Mouse (Mus musculus) hindbrain, embryonic 13.5 days (tissue): ENCODE measurements at regions not wholly inside any gene's neighbourhood (a gene's known extent, or its start where the extent isn't known, plus 50 kb on each side); places are given as distances from the start of the nearest gene placed in this dataset.
"Not testable (repeated sequence)": the region's sequence is repeated elsewhere in the genome, so short reads cannot be mapped to it uniquely, and the experiment has no call there.

Experiments
- ATAC-seq: fragments of 200-750 bp; cut with Nextera tagmentation; 2 replicates; pipeline ENCODE4 v1.8.0; 2017; ENCODE audit warnings: moderate TSS enrichment; ENCODE audit not compliant: low FRiP score
- H3K27ac ChIP-seq: fragments of 300-500 bp; sonication (generic); 2 replicates; pipeline ENCODE4 v1.5.1; 2015; ENCODE audit warnings: inconsistent platforms, mild to moderate bottlenecking, moderate library complexity
- H3K27me3 ChIP-seq: fragments of 300-500 bp; sonication (generic); 2 replicates; pipeline ENCODE4 v1.6.1; 2015; ENCODE audit warnings: mild to moderate bottlenecking, inconsistent platforms
- H3K36me3 ChIP-seq: fragments of 300-500 bp; sonication (generic); 2 replicates; pipeline ENCODE4 v1.6.1; 2015; ENCODE audit warnings: mild to moderate bottlenecking, inconsistent platforms
- H3K4me1 ChIP-seq: fragments of 300-500 bp; sonication (generic); replicated peaks from 2 replicates; pipeline ENCODE4 v1.6.1; 2015; ENCODE audit warnings: inconsistent platforms
- H3K4me2 ChIP-seq: fragments of 300-500 bp; sonication (generic); 2 replicates; pipeline ENCODE4 v1.6.1; 2015; ENCODE audit warnings: inconsistent platforms, mild to moderate bottlenecking, moderate library complexity
- H3K4me3 ChIP-seq: fragments of 300-500 bp; sonication (generic); 2 replicates; pipeline ENCODE4 v1.5.1; 2015; ENCODE audit warnings: mild to moderate bottlenecking, inconsistent platforms
- H3K9ac ChIP-seq: fragments of 300-500 bp; sonication (generic); 2 replicates; pipeline ENCODE4 v1.6.1; 2015; ENCODE audit warnings: mild to moderate bottlenecking, inconsistent platforms
- H3K9me3 ChIP-seq: fragments of 300-500 bp; sonication (generic); 2 replicates; pipeline ENCODE4 v1.6.1; 2016; ENCODE audit warnings: inconsistent platforms
- WGBS: fragments of 180-500 bp; shearing (Covaris S2); methylation state at CpG from one replicate; pipeline ENCODE4 v1.1.7; 2015; 5-methylcytosine and 5-hydroxymethylcytosine counted together

DNA sequence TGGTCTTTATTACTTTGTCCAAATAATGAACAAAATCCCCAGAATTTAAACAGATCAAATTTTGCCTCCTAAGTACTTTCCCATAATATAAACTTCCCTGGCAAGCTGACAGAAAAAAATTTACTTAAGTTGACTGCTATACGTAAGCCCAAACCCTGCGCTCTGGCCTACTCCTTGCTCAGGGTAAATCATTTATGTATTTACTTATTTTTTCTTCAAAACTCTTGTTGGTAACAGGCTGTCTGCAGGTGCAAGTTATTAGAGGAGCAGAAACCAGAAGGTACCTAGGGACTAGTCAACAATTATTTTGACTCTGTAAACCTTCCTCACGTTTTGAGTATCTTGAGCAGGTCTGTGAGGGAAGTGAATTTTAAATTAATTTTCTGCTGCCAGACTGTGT is 2615.7 kb downstream of the Poteg start:
- ATAC-seq, result no peak
- Histone ChIP-seq H3K9ac (no peak overlapping the region), H3K27ac (no peak overlapping the region), H3K4me2 (no peak overlapping the region), H3K4me3 (no peak overlapping the region), H3K36me3 (no peaks in the 10 kb centered on the region), H3K27me3 (no peaks in the 10 kb centered on the region), H3K4me1 (no peaks in the 10 kb centered on the region), H3K9me3 (no peaks in the 10 kb centered on the region)
- WGBS, result 84% methylated on average over 3 of the region's 3 CpGs

DNA sequence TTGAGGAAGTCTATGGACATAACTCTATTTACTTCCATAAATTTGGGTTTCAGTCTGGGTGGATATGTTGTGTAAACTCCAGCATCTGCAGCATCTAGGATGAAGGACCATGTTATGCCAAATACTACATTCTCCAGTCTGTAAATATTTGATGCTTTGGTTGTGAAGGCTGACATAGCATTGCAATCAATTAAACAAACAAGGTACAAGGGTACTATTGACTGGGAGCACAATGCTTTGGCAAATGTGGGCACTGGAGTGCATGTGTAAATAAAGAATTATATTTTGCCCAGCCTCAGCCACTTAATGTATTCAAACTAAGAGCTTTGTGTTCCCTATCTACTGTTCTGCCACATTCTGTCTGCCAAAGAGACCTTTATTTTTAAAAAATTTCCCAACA is 2630.3 kb downstream of the Poteg start:
- no peak overlapping the region for H3K27ac ChIP-seq
- no peak for ATAC-seq
- no peak overlapping the region for H3K4me3 ChIP-seq
- no peaks in the 10 kb centered on the region for H3K27me3 ChIP-seq
- no peak overlapping the region for H3K9ac ChIP-seq
- H3K4me2 ChIP-seq, result no peak overlapping the region
- H3K9me3 ChIP-seq, result no peaks in the 10 kb centered on the region
- no peaks in the 10 kb centered on the region for H3K36me3 ChIP-seq
- no peaks in the 10 kb centered on the region for H3K4me1 ChIP-seq

- ATAC-seq, result no peak
- no peak overlapping the region for H3K9ac ChIP-seq
- H3K4me2 ChIP-seq, result no peak overlapping the region
- H3K4me3 ChIP-seq, result no peak overlapping the region
- no peaks in the 10 kb centered on the region for H3K4me1 ChIP-seq
- WGBS, result 80% methylated on average over 3 of the region's 3 CpGs
- H3K36me3 ChIP-seq, result no peaks in the 10 kb centered on the region
- no peak overlapping the region for H3K27ac ChIP-seq
- H3K27me3 ChIP-seq, result no peaks in the 10 kb centered on the region
- no peaks in the 10 kb centered on the region for H3K9me3 ChIP-seq
Measured at GRCm38 (mm10) chr8:30127766-30128165, 2680.3 kb downstream of the Poteg start.

- H3K36me3 ChIP-seq, result no peaks in the 10 kb centered on the region
- no peak overlapping the region for H3K27ac ChIP-seq
- H3K27me3 ChIP-seq, result no peaks in the 10 kb centered on the region
- 64% methylated on average over 6 of the region's 6 CpGs for whole genome bisulfite sequencing
- no peak for ATAC-seq
- H3K9ac ChIP-seq, result no peak overlapping the region
- no peak overlapping the region for H3K4me3 ChIP-seq
- H3K9me3 ChIP-seq, result no peaks in the 10 kb centered on the region
- peaks cover 9% of the 10 kb centered on the region; the same call in 1 of the 2 replicates for H3K4me1 ChIP-seq
- no peak overlapping the region for H3K4me2 ChIP-seq
Measured at GRCm38 (mm10) chr8:30134999-30135398, 2687.5 kb downstream of the Poteg start.

- WGBS, result 73% methylated on average over 2 of the region's 2 CpGs
- no peak overlapping the region for H3K9ac ChIP-seq
- ATAC-seq, result no peak
Measured at GRCm38 (mm10) chr8:30151181-30151844, 2703.8 kb downstream of the Poteg start.

GRCm38 (mm10) chr8:30152921-30153320 is 2705.5 kb downstream of the Poteg start:
- Histone ChIP-seq H3K9ac (no peak overlapping the region), H3K27ac (0 out of 2 replicates have a peak overlapping the region, but pooled peaks have one; percentile 18), H3K4me3 (no peak overlapping the region), H3K27me3 (no peaks in the 10 kb centered on the region), H3K36me3 (no peaks in the 10 kb centered on the region), H3K9me3 (no peaks in the 10 kb centered on the region), H3K4me2 (no peak overlapping the region), H3K4me1 (peaks cover 10% of the 10 kb centered on the region)
- 53% methylated on average over 4 of the region's 4 CpGs for WGBS
- 0 out of 2 replicates have a peak, but pooled peaks have one; percentile 28 for ATAC-seq

More at GRCm38 (mm10) chr8:30151181-30151844, 2703.8 kb downstream of the Poteg start:
- H3K9me3 ChIP-seq, result no peaks in the 10 kb centered on the region
- H3K4me3 ChIP-seq, result no peak overlapping the region
- H3K36me3 ChIP-seq, result no peaks in the 10 kb centered on the region
- H3K27me3 ChIP-seq, result no peaks in the 10 kb centered on the region
- H3K4me2 ChIP-seq, result no peak overlapping the region
- peaks cover 10% of the 10 kb centered on the region for H3K4me1 ChIP-seq
- no peak overlapping the region for H3K27ac ChIP-seq

DNA sequence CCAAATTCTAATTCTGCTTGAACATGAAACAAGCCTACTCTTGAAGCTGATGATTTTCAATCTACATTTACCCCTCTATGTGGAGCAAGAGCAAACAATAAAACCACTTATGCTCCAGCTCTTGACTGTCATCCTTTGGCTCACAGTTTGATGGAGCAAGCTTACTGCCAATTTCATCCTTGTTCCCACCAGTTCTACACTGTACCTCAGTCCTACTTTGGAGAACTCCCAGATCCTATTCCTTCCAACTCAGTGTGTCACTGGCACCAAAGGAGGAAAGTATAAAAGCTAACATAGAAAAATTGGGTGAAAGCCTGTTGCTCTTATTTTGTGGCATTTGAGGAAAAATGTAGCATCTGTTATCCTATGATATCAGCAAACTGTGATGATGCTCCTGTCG is 2724.4 kb downstream of the Poteg start:
- H3K27me3 ChIP-seq, result no peaks in the 10 kb centered on the region
- H3K4me3 ChIP-seq, result no peak overlapping the region
- H3K27ac ChIP-seq, result no peak overlapping the region
- ATAC-seq, result no peak
- H3K9me3 ChIP-seq, result no peaks in the 10 kb centered on the region
- 88% methylated on average over 1 of the region's 1 CpGs for WGBS
- no peaks in the 10 kb centered on the region for H3K4me1 ChIP-seq
- H3K9ac ChIP-seq, result no peak overlapping the region
- H3K36me3 ChIP-seq, result no peaks in the 10 kb centered on the region
- no peak overlapping the region for H3K4me2 ChIP-seq

- H3K4me2 ChIP-seq, H3K9ac ChIP-seq, H3K9me3 ChIP-seq, H3K36me3 ChIP-seq, H3K27me3 ChIP-seq, H3K27ac ChIP-seq, ATAC-seq, H3K4me3 ChIP-seq, H3K4me1 ChIP-seq: not testable (repeated sequence)
Measured at GRCm38 (mm10) chr8:30202746-30203145, 2755.3 kb downstream of the Poteg start.

DNA sequence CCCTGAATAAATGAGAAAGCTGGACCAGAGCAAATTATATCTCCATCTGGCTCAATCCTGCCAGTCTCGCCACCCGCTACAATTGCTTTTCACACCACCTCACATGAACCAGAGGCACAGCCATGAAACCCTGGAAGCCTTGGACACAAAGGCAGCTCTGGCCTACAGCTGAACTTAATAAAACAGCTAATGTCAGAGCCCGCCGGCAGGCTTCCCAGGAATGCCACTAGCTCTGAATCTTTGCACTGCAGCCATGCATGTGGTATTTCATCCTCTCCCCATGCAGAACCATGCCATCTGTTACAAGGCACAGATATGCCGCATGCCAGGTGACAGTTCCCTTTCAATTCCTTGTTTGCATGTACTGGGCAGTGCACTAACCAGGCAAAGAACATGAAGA is 2779.9 kb downstream of the Poteg start:
- no peaks in the 10 kb centered on the region for H3K4me1 ChIP-seq
- WGBS, result 72% methylated on average over 5 of the region's 5 CpGs
- no peak overlapping the region for H3K4me3 ChIP-seq
- no peaks in the 10 kb centered on the region for H3K27me3 ChIP-seq
- H3K9ac ChIP-seq, result no peak overlapping the region
- ATAC-seq, result no peak
- H3K4me2 ChIP-seq, result no peak overlapping the region
- H3K27ac ChIP-seq, result no peak overlapping the region
- no peaks in the 10 kb centered on the region for H3K36me3 ChIP-seq
- no peaks in the 10 kb centered on the region for H3K9me3 ChIP-seq

DNA sequence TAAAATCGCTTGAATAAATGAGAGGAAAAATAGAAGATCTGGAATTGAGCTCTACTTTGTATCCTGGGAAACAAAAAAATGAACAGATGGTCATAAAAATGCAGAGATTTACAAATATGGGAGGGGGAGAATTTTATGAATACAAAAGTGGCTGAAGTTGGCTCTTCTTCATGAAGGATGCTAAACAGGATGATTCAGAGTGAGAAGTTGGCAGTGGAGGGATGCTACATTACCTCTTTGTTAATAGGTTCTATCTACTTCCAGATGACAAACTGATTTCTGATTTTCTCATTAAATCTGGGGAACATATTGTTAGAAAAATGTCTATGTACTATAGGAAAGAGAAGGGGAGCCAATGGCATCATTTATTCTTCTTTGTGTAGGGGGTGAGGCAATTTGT is 2785.8 kb downstream of the Poteg start:
- no peaks in the 10 kb centered on the region for H3K9me3 ChIP-seq
- no peaks in the 10 kb centered on the region for H3K4me1 ChIP-seq
- H3K9ac ChIP-seq, result no peak overlapping the region
- no peaks in the 10 kb centered on the region for H3K36me3 ChIP-seq
- WGBS, result 84% methylated on average over 1 of the region's 1 CpGs
- H3K4me3 ChIP-seq, result no peak overlapping the region
- H3K27me3 ChIP-seq, result no peaks in the 10 kb centered on the region
- no peak overlapping the region for H3K4me2 ChIP-seq
- ATAC-seq, result no peak
- H3K27ac ChIP-seq, result no peak overlapping the region

DNA sequence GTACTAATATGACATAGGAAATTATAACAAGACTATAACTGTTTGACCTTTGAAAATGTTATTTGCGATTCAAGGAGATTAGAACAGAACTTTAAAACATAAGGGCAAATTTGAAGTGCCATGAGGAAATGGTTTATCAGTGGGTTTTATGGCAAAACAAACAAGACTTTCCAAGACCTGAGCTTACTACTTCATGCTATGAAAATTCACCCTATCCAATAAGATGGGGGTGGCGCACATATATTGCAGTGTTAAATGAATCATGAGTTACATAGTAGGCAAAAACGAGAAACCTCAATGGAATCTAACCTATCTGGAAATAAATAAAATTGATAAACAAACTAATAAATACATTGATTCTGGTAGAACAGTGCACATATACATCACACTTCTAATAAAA is 2804.3 kb downstream of the Poteg start:
- no peak for ATAC-seq
- WGBS, result 93% methylated on average over 3 of the region's 3 CpGs
- Histone ChIP-seq H3K4me2 (no peak overlapping the region), H3K4me3 (no peak overlapping the region), H3K36me3 (no peaks in the 10 kb centered on the region), H3K27ac (no peak overlapping the region), H3K9ac (no peak overlapping the region), H3K27me3 (no peaks in the 10 kb centered on the region), H3K4me1 (no peaks in the 10 kb centered on the region), H3K9me3 (no peaks in the 10 kb centered on the region)

DNA sequence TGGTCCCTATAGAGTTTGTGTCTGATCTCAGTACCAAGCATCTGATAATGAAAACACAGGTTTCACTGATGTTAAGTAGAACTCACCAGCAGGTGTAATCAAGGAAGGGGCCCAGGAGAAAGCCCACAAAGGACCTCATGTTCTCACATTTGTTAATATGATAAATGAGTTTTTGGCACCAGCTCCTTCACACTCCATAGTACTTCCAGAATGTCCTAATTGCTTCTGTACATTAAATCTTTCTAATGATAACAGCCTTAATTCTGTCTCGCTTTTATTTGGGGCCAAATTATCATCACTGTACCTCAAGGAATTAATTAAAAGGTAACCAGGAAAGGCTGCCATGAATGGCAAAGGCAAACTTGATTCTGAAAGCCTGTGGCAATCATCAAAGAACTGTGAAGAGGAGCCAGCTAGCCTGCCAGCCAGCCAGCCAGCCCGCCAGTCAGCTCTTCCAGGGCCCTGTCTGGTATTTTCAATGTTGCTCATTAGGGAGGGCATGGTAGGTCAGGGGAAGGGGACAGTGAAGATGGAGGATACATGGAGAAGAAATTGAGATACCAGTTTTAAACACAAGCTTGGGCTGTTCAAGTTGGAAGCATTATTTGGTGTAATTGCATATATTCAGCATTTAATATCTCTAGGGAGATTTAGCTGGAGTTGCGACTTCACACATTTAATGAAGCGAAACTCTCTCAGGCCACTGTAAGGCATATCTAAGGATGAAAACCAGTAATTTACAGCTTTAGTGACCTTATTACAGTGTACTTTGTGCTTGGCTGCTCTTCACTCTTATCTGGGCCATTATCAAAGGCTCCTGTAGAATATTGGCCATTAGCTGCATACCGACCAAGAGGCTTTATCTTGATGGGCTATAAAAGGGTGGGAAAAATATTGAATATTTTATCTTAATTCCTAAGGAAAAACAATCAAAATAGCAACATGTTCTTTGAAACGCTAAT is 2822.8 kb downstream of the Poteg start:
- H3K27ac ChIP-seq, result no peak overlapping the region
- H3K4me3 ChIP-seq, result no peak overlapping the region
- no peak overlapping the region for H3K9ac ChIP-seq
- 78% methylated on average over 6 of the region's 6 CpGs for WGBS
- no peaks in the 10 kb centered on the region for H3K9me3 ChIP-seq
- H3K36me3 ChIP-seq, result no peaks in the 10 kb centered on the region
- H3K4me2 ChIP-seq, result no peak overlapping the region
- ATAC-seq, result no peak
- no peaks in the 10 kb centered on the region for H3K4me1 ChIP-seq
- H3K27me3 ChIP-seq, result no peaks in the 10 kb centered on the region

DNA sequence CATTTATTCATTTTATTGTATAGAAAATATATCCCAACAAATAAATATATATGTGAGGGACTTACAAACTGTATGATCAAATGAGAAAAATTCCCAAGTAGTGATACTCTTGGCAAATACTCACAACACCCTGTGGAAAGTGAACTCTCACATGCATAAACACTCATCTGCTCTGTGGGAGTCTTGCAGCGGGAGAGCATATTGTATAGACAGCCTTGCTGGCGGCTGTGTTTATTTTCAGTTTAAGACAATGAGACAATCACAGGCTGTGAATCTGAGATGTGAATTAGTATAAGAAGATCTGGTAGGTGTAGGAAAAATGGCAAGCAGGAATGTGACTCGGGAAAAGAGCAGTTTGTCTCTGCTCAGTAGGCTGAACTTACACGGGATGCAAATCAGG is 2841.7 kb downstream of the Poteg start:
- Histone ChIP-seq H3K27me3 (no peaks in the 10 kb centered on the region), H3K9ac (no peak overlapping the region), H3K9me3 (no peaks in the 10 kb centered on the region), H3K36me3 (no peaks in the 10 kb centered on the region), H3K27ac (no peak overlapping the region), H3K4me2 (no peak overlapping the region), H3K4me1 (0 out of 2 replicates have a peak, but pooled peaks cover 5% of the 10 kb centered on the region), H3K4me3 (no peak overlapping the region)
- 34% methylated on average over 4 of the region's 4 CpGs for WGBS
- no peak for ATAC-seq
